Mouse (Mus musculus) neutrophil, adult 5-6 weeks (primary cell): Measurements from ENCODE around the gene Sfta2. TPM values are rescaled to one million over a fixed set of nuclear protein-coding genes. Genes with fewer than 3 reads are reported as not detected.

Experiments used
- ATAC-seq: fragments of 151-379, 151-347 bp; 2 replicates; pipeline ENCODE4 v1.8.0; 2017; ENCODE audit warnings: mild to moderate bottlenecking, moderate TSS enrichment; ENCODE audit not compliant: insufficient number of reproducible peaks, poor library complexity, low FRiP score, severe bottlenecking; ENCODE audit errors: extremely low read depth
- total RNA-seq: library from RNA; stranded (forward); fragments of 200-1000 nt; gene quantifications from 2 replicates; pipeline ENCODE4 v1.2.3, GENCODE M21; 2017

The Sfta2 gene
- total RNA-seq, 1 experiment from 2014 or later: not detected

DNA sequence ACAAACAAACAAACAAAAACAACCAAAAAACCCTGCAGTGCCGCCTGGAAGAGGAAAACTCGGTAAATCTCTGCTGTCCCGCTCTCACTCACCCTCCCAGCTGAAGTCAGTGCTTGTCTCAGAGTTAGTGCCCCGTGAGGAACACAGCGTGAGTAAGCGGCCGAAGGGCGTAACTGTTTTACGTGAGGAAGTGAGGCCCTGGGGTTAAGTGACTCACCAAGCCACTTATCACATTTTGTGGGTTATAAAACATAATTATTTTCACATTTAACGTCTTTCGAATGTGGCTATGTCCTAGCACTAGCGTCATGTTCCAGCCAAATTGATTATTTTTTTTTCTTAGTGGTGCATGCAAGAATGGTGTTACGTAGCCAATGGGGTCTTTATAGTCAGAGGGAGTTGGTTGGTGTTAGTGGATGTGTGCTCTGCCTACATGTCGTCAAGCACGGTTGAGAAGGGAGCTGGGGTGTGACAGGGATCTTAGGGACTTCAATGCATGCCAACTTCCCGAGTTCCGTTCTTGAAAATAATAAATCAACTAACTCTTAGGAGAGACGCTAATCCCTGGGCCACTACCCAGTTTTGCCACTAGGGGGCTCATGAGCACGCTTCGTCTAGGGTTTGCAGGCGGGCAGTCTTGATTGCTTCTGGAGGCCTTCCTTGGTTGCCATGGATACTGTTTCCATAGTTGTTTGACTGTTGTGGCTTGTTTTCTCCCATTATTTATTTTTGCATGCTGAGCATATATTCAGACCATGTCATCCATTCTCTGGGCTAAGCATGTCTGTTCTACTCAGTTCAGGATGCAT, 10.7 kb upstream of the Sfta2 start:
- ATAC-seq: peak; percentile 46; the same call in 1 of the 2 replicates

DNA sequence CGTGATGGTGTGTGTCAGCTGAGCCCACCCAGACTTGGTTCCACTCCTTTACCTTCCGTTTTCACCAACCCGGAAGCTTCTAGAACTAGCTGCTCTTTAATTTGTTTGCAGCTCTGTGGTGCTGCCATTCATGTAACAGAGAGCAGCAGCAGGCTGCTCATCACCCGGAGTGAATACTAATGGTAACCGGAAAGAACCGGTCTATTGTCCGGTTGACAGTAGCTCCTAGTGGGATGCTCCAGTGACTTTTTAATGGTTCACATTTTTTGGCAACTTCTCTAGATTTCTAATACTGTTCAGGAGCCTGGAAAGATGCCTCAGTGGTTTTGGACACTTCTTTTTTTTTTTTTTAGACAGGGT, 10.2 kb upstream of the Sfta2 start:
- no peak for ATAC-seq

DNA sequence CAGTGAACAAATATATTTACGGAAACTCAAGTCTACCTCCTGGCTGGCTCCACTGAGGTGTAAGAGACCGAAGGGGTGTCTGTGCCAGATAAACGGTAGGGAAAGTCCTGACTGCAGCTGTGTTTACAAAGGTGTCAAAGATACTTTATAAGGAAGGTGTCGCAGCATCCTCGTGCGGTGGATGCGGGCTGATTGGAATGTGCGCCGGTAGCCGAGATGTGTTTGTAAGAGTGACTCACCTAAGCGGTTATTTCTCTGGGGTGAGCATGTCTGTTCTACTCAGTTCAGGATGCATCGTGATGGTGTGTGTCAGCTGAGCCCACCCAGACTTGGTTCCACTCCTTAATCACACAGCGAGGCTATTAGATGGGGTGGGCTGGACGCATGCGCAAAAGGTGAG, 9.6 kb upstream of the Sfta2 start:
- no peak for ATAC-seq

GRCm38 (mm10) chr17:35592131-35592530, 9.2 kb upstream of the Sfta2 start:
- ATAC-seq: no peak

- ATAC-seq: no peak
Measured at GRCm38 (mm10) chr17:35593786-35594185, 7.6 kb upstream of the Sfta2 start.

DNA sequence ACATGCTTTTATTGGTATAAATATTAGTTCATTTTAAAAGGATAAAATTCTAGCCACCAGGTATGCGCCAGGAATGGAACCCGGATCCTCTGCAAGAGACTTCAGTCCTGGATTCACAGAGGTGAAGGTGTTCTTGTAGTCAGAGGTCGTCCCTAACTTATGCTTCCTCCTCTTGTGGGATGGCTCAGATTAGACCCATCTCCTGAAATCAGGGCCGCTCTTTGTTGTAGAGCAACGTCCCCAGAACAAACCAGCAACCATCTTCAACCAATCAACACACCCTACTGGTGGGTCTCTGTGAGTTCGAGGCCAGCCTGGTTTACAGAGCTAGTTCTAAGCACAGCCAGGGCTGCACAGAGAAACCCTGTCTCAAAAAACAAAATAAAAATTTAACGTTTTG, 6.9 kb upstream of the Sfta2 start:
- ATAC-seq: no peak

GRCm38 (mm10) chr17:35597399-35597798, 4.0 kb upstream of the Sfta2 start:
- no peak for ATAC-seq

DNA sequence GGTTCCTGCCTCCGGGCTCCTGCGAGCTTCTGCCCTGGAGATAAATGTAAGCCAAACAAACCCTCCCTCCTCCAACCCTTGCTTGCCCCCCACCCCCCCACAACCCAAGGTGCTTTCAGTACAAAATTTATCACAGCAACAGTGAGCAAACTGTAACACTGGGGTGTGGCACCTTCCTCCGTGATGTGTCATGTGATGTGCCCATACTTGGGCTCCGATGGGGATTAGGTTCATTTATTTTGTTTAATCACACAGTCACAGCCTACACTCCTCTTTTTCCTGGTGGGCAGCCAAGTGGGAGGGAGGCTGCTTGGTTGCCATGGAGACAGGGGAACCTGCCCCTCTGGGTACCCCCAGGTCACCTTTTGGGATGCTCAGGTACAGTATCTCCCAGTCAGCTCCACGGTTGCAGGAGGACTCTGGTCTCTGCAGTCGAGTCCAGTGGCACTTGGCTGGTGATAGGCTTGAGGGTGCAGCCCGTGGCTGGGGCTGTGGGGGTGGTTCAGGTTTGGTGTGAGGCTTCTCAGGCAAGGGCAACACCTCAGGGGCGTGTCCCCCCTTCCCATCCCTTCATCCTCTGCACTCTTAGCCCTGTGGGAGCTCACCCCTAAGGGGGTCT, 496 bp downstream of the Sfta2 start:
- ATAC-seq: no peak

DNA sequence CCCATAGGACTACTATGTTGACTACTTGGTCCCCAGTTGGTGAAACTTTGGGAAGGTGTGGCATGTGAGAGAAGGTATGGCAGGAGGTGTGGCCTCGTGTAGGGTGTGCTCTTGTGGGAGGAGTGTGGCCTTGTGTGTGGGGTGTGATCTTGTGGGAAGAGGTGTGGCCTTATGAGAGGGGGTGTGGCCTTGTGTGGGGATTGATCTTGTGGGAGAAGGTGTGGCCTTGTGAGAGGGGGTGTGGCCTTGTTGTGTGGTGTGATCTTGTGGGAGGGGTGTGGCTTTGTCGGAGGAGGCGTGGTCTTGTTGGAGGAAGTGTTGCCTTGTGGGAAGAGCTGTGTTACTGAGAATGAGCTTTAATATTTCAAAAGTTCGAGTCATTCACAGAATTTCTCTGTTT, 15.8 kb downstream of the Sfta2 start:
- no peak for ATAC-seq

DNA sequence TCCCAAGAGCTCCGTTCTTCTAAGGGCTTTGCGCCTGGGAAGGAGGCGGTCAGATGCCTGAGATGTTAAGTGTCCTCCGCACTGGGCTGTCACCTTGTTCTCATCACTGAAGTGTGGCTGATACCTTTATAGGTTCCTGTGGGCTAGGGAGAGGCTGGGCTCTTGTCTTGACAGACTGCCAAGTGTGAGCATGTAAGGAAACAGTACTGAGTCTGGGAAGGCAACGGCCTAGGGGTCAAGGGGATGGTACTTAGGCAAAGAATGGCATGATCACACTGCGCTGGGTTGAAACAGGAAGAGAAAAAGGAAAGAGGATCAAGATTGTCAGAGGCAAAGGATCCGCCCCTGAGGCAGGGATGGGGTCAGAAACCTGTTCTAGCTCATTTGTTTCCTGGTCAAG, 25.2 kb downstream of the Sfta2 start, which contains the start of gene Gm9573:
Gene Gm9573, minus strand, starts transcription at position 101 of the 400 bp plus-strand sequence.
- no peak for ATAC-seq

DNA sequence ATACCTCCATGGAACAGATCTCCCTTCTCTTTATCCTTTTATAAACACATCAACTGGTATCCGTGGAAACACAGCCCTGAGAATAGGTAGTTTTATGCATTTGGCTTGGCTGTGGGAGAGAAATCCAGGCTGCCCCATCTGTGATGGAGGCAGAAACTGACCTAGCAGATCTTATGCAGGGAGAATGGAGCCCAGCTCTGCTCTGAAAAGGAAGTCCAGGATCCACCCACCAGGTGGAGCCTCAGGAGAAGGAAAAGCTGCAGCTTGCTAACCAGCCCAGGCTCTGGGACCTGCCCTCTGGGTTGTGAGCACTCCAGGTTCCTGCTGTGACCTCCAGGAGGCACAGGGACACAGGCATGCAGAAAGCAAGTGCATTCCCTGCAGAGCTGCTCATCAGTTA, 32.6 kb downstream of the Sfta2 start:
- no peak for ATAC-seq

- no peak for ATAC-seq
Measured at GRCm38 (mm10) chr17:35635202-35635601, 33.9 kb downstream of the Sfta2 start.

DNA sequence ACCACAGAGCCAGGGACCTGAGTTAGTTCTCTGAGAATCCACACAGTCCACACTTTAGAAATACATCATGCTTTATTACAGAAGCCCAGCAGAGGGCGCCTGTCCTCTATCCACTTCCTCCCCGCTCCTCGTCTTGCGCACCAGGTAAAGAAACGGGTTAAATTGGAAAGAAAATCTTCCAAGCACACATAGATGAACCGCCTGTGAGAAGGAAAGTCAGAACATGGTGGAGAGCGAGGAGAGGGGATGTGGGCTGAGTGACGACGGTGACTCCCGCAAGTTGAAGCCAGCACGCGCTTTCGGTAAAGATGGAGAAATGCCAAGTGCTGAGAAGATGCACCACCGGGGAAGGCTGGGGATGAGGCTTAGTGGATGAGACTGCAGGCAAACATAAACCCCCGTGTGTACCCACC, 34.4 kb downstream of the Sfta2 start:
- peak; percentile 39; the same call in 1 of the 2 replicates for ATAC-seq

DNA sequence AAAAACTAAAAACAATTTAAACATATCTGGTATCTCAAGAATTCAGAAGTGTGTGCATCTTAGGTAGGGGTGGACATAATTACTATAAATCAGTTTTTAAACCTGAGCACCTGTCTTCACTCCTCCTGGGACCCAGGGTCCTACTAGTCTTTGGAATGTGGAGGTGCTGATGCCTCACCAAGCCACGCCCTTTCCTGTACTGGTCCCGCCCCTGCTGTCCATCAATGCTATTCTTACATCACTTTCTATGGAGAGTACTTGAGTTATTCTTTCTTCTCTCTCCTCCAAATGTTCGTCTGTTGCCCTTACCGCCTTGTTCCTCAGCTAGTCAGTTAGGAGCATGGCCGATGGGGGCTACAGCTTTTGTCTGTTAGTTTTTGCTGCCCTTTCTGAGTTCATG, 35.0 kb downstream of the Sfta2 start:
- ATAC-seq: no peak

DNA sequence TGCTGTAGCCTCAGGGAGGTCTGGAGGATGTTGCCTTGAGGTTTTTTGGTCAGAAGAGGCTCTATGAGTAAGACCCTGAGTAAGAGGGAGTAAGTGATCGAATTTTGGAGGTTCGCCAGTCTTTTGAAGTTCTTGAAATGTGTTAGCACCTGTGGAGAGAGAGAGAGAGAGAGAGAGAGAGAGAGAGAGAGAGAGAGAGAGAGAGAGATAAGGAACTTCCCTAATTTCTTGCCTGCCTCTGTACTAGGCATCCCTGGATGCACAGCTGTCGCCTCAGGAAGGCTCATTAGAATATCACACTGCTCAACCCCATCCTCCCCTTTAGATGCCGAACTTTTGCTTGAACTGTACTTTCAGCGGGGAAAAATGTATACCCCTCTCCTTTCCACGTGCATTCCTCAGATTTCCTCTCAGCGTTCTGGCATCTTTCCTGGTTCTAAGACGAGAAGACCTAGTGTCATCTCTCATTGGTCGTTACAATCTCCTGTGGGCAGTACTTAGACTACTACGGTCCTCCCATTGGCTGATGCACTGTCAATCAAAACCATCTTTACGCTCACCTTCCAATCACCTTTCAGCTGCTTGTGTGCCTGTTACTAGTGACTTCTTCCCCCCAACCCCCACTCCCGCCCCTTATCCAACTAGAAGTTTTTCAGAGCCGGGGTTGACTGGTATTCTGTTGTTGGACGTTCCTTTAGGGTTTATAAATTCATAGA, 37.3 kb downstream of the Sfta2 start:
- ATAC-seq: no peak

GRCm38 (mm10) chr17:35639352-35639751, 38.0 kb downstream of the Sfta2 start:
- no peak for ATAC-seq

GRCm38 (mm10) chr17:35643609-35644236, 42.4 kb downstream of the Sfta2 start, which contains the start of gene Mucl3:
Gene Mucl3 (minus strand): TSS chr17:35643695.
- ATAC-seq: no peak

DNA sequence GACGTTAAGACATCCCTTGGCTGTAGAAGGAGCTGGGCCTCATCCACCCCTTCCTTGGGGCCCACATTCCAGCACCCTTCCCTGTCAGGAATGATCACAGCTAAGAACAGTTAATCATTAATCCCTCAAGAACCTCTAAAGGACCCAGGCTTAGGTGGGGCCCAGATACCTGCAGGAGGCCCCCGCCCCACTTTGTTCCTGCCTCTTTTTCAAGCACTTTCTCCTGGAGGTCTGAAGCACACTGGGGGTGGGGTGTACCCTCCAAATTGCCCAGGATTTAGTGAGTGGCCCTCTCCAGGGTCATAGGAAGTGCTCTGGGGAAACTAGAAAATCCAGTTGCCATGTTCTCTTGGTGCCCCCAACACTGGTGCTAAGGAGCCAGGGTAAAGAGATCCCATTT, 48.1 kb downstream of the Sfta2 start:
- ATAC-seq: no peak

- no peak for ATAC-seq
Measured at GRCm38 (mm10) chr17:35653086-35653485, 51.7 kb downstream of the Sfta2 start.
